Mouse (Mus musculus): ENCODE measurements around the gene Pde4c. TPM values are rescaled to one million over a fixed set of nuclear protein-coding genes. Genes with fewer than 3 reads are reported as not detected.

Gene Pde4c
- polyA plus RNA-seq, 1 experiment from 2014 or later = 0.06 TPM

DNA sequence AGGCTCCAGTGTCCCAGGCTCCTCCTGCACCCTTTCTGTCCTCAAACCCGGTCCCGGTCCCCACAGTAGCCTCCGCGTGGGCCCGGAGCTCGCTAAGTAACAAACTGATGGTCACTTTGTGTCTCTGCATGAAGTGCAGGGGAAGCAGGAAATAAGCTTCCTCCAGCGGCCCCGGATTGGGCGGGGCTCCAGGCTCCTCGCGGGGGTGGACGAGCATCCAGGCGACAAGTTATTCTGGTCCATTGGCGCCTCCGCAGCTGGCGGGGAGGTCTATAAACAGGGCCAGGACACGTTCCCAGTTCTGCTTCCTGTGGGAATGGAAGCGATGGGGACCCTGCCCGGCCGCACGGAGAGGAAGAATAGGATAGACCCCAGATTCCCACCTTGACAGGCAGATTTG is 29.6 kb downstream of the Pde4c start:
- Histone ChIP-seq H3K4me2 (ENCODE audit: low read depth, low read length) (0 out of 2 replicates have a peak overlapping the region, but pooled peaks have one; percentile 16), H3K9ac (replicated peaks; ENCODE audit: low read length) (0 out of 2 replicates have a peak overlapping the region, but pooled peaks have one; percentile 7), H3K27me3 (ENCODE audit: control insufficient read depth, insufficient read depth, low read length) (no peaks in the 10 kb centered on the region), H3K36me3 (replicated peaks; ENCODE audit: control insufficient read depth, insufficient read depth, low read depth, low read length) (no peaks in the 10 kb centered on the region), H3K4me1 (ENCODE audit: control insufficient read depth, insufficient read depth, low read length) (peaks cover 3% of the 10 kb centered on the region), H3K27ac (replicated peaks; ENCODE audit: low read depth, low read length) (no peak overlapping the region), H3K4me3 (ENCODE audit: low read depth, low read length) (no peak overlapping the region), H3K9me3 (replicated peaks; ENCODE audit: control insufficient read depth, low read length) (no peaks in the 10 kb centered on the region)
- WGBS = 32% methylated on average over 21 of the region's 21 CpGs
- DNase-seq (ENCODE audit: low spot score) = peak; percentile 31
- ATAC-seq (replicated peaks; ENCODE audit: insufficient number of reproducible peaks, low FRiP score, low TSS enrichment, low read depth) = no peak

GRCm38 (mm10) chr8:70754043-70754870 is 30.7 kb downstream of the Pde4c start, which contains the start of gene Rab3a:
Gene Rab3a, plus strand, starts transcription at chr8:70754679.
- H3K4me3 ChIP-seq (ENCODE audit: low read depth, low read length) = peak within 1 kb of the TSS; percentile 68
- no peaks in the 10 kb centered on the region for H3K27me3 ChIP-seq (ENCODE audit: control insufficient read depth, insufficient read depth, low read length)
- H3K4me2 ChIP-seq (ENCODE audit: low read depth, low read length) = peak within 1 kb of the TSS; percentile 95
- H3K27ac ChIP-seq (replicated peaks; ENCODE audit: low read depth, low read length) = no peak within 1 kb of the TSS
- no peaks in the 10 kb centered on the region for H3K9me3 ChIP-seq (replicated peaks; ENCODE audit: control insufficient read depth, low read length)
- peaks cover 3% of the 10 kb centered on the region for H3K4me1 ChIP-seq (ENCODE audit: control insufficient read depth, insufficient read depth, low read length)
- ATAC-seq (replicated peaks; ENCODE audit: insufficient number of reproducible peaks, low FRiP score, low TSS enrichment, low read depth) = peak; percentile 97
- peak within 1 kb of the TSS; percentile 81 for H3K9ac ChIP-seq (replicated peaks; ENCODE audit: low read length)
- 8% methylated on average over 37 of the region's 37 CpGs for WGBS
- DNase-seq (ENCODE audit: low spot score) = peak; percentile 98
- H3K36me3 ChIP-seq (replicated peaks; ENCODE audit: control insufficient read depth, insufficient read depth, low read depth, low read length) = no peaks in the 10 kb centered on the region

- H3K27ac ChIP-seq (replicated peaks; ENCODE audit: low read depth, low read length) = no peak overlapping the region
Observed at GRCm38 (mm10) chr8:70754871-70755660, 31.5 kb downstream of the Pde4c start.

GRCm38 (mm10) chr8:70755661-70756475 is 32.3 kb downstream of the Pde4c start:
- H3K36me3 ChIP-seq (replicated peaks; ENCODE audit: control insufficient read depth, insufficient read depth, low read depth, low read length) = no peaks in the 10 kb centered on the region
- no peak overlapping the region; the same call in 1 of the 2 replicates for H3K9ac ChIP-seq (replicated peaks; ENCODE audit: low read length)
- no peak for ATAC-seq (replicated peaks; ENCODE audit: insufficient number of reproducible peaks, low FRiP score, low TSS enrichment, low read depth)
- H3K4me1 ChIP-seq (ENCODE audit: control insufficient read depth, insufficient read depth, low read length) = peaks cover 3% of the 10 kb centered on the region
- WGBS = 85% methylated on average over 24 of the region's 24 CpGs
- H3K27me3 ChIP-seq (ENCODE audit: control insufficient read depth, insufficient read depth, low read length) = no peaks in the 10 kb centered on the region
- peak overlapping the region; percentile 10; the same call in 1 of the 2 replicates for H3K4me3 ChIP-seq (ENCODE audit: low read depth, low read length)
- H3K27ac ChIP-seq (replicated peaks; ENCODE audit: low read depth, low read length) = no peak overlapping the region
- H3K9me3 ChIP-seq (replicated peaks; ENCODE audit: control insufficient read depth, low read length) = no peaks in the 10 kb centered on the region
- DNase-seq (ENCODE audit: low spot score) = no peak
- H3K4me2 ChIP-seq (ENCODE audit: low read depth, low read length) = no peak overlapping the region

More at GRCm38 (mm10) chr8:70754871-70755660, 31.5 kb downstream of the Pde4c start:
- 18% methylated on average over 50 of the region's 50 CpGs for WGBS
- Histone ChIP-seq H3K36me3 (replicated peaks; ENCODE audit: control insufficient read depth, insufficient read depth, low read depth, low read length) (no peaks in the 10 kb centered on the region), H3K9me3 (replicated peaks; ENCODE audit: control insufficient read depth, low read length) (no peaks in the 10 kb centered on the region), H3K4me1 (ENCODE audit: control insufficient read depth, insufficient read depth, low read length) (peaks cover 3% of the 10 kb centered on the region), H3K4me3 (ENCODE audit: low read depth, low read length) (peak overlapping the region; percentile 68), H3K4me2 (ENCODE audit: low read depth, low read length) (peak overlapping the region; percentile 95), H3K9ac (replicated peaks; ENCODE audit: low read length) (peak overlapping the region; percentile 81), H3K27me3 (ENCODE audit: control insufficient read depth, insufficient read depth, low read length) (no peaks in the 10 kb centered on the region)
- ATAC-seq (replicated peaks; ENCODE audit: insufficient number of reproducible peaks, low FRiP score, low TSS enrichment, low read depth) (peak; percentile 34), DNase-seq (ENCODE audit: low spot score) (peak; percentile 54)

- no peaks in the 10 kb centered on the region for H3K27me3 ChIP-seq (ENCODE audit: control insufficient read depth, insufficient read depth, low read length)
- no peaks in the 10 kb centered on the region for H3K9me3 ChIP-seq (replicated peaks; ENCODE audit: control insufficient read depth, low read length)
- no peak for DNase-seq (ENCODE audit: low spot score)
- H3K4me3 ChIP-seq (ENCODE audit: low read depth, low read length) = no peak overlapping the region
- H3K4me1 ChIP-seq (ENCODE audit: control insufficient read depth, insufficient read depth, low read length) = peaks cover 3% of the 10 kb centered on the region
- WGBS = 90% methylated on average over 6 of the region's 6 CpGs
- H3K4me2 ChIP-seq (ENCODE audit: low read depth, low read length) = no peak overlapping the region
- no peak for ATAC-seq (replicated peaks; ENCODE audit: insufficient number of reproducible peaks, low FRiP score, low TSS enrichment, low read depth)
- no peak overlapping the region for H3K27ac ChIP-seq (replicated peaks; ENCODE audit: low read depth, low read length)
- no peaks in the 10 kb centered on the region for H3K36me3 ChIP-seq (replicated peaks; ENCODE audit: control insufficient read depth, insufficient read depth, low read depth, low read length)
- no peak overlapping the region for H3K9ac ChIP-seq (replicated peaks; ENCODE audit: low read length)
Observed at GRCm38 (mm10) chr8:70756476-70757040, 33.0 kb downstream of the Pde4c start.

DNA sequence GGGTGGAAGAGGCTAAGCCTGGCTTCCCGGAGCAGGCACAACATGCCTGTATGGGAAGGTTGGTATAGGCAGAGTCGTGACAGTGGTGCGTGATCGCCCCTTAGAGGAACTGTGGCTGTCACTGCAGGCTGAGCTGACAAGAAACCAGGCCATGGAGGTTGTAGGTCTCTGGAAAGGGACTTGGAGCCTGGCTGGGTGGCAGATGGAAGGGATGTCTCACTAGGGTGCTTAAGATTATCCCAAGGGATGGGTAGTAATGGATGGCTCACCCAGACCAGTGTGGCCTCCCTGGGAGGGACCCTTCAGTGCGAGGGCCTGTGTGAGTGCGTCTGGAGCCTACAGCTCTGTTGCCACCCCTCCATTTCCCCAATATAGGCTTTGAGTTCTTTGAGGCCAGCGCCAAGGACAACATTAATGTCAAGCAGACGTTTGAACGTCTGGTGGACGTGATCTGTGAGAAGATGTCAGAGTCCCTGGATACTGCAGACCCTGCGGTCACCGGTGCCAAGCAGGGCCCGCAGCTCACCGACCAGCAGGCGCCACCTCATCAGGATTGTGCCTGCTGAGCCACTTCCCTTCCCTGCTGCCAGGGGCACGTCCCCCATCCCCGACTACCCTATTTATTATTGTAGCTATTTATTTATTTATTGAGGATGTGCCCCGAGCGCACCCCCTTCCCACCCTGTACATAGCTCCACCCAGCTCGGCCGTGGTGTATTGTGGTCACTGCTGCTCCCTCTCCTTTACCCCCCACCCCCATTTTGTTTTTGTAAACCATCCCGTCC is 34.2 kb downstream of the Pde4c start:
- H3K36me3 ChIP-seq (replicated peaks; ENCODE audit: control insufficient read depth, insufficient read depth, low read depth, low read length) = no peaks in the 10 kb centered on the region
- no peak overlapping the region for H3K27ac ChIP-seq (replicated peaks; ENCODE audit: low read depth, low read length)
- ATAC-seq (replicated peaks; ENCODE audit: insufficient number of reproducible peaks, low FRiP score, low TSS enrichment, low read depth) (no peak), DNase-seq (ENCODE audit: low spot score) (no peak)
- H3K4me3 ChIP-seq (ENCODE audit: low read depth, low read length) = no peak overlapping the region
- no peak overlapping the region for H3K4me2 ChIP-seq (ENCODE audit: low read depth, low read length)
- no peaks in the 10 kb centered on the region for H3K27me3 ChIP-seq (ENCODE audit: control insufficient read depth, insufficient read depth, low read length)
- peaks cover 3% of the 10 kb centered on the region for H3K4me1 ChIP-seq (ENCODE audit: control insufficient read depth, insufficient read depth, low read length)
- WGBS = 72% methylated on average over 22 of the region's 22 CpGs
- no peak overlapping the region for H3K9ac ChIP-seq (replicated peaks; ENCODE audit: low read length)
- no peaks in the 10 kb centered on the region for H3K9me3 ChIP-seq (replicated peaks; ENCODE audit: control insufficient read depth, low read length)

- Histone ChIP-seq H3K9ac (replicated peaks; ENCODE audit: low read length) (no peak overlapping the region), H3K27me3 (ENCODE audit: control insufficient read depth, insufficient read depth, low read length) (no peaks in the 10 kb centered on the region), H3K4me1 (ENCODE audit: control insufficient read depth, insufficient read depth, low read length) (peaks cover under 1% of the 10 kb centered on the region), H3K9me3 (replicated peaks; ENCODE audit: control insufficient read depth, low read length) (no peaks in the 10 kb centered on the region), H3K27ac (replicated peaks; ENCODE audit: low read depth, low read length) (no peak overlapping the region), H3K4me2 (ENCODE audit: low read depth, low read length) (no peak overlapping the region), H3K36me3 (replicated peaks; ENCODE audit: control insufficient read depth, insufficient read depth, low read depth, low read length) (no peaks in the 10 kb centered on the region), H3K4me3 (ENCODE audit: low read depth, low read length) (no peak overlapping the region)
- WGBS = 89% methylated on average over 7 of the region's 7 CpGs
- no peak for ATAC-seq (replicated peaks; ENCODE audit: insufficient number of reproducible peaks, low FRiP score, low TSS enrichment, low read depth)
- no peak for DNase-seq (ENCODE audit: low spot score)
Observed at GRCm38 (mm10) chr8:70758308-70758615, 34.7 kb downstream of the Pde4c start.
